Mouse (Mus musculus): ENCODE measurements around the gene Filip1. TPM values are rescaled to one million over a fixed set of nuclear protein-coding genes. Genes with fewer than 3 reads are reported as not detected.

Gene Filip1
- polyA plus RNA-seq, 2 experiments = 0.29 to 0.37 TPM

DNA sequence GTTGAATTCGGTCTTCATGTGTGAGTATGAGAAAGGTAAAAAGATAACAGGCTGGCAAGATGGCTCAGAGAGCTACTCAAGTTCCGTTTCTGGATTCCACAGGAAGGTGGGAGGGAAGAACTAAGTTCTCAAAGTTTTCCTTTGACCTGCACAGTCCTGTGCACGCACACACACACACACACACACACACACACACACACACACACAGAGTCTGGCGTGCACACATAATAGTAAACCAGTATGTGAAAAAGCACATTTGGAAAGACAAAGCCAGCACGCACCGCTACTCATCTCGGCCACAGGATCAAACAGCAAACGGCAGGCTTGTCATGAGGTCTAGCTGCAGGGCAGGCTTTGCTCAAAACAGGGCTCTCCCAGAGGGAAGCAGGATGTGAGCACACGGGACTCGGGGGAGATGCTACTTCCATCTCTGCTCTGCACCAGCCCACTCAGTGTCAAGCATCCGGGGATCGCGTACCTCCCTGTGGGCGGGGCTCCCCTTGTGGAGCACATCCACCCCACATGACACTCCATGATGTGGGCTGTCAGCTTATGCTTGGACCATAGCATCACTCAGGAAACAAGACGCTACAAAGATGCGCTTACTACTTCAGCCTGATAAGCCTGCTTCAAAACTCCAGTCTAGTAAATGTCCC, 50.9 kb downstream of the Filip1 start:
- Histone ChIP-seq H3K27me3 (ENCODE audit: control insufficient read depth, insufficient read depth, low read length) (no peaks in the 10 kb centered on the region), H3K4me3 (ENCODE audit: insufficient read depth in 1 of 2, low read depth in 2 of 2, low read length in 2 of 2) (no peak overlapping the region), H3K27ac (no peak overlapping the region), H3K4me1 (replicated peaks; ENCODE audit: control insufficient read depth in 2 of 2, insufficient read depth in 2 of 2, low read length in 1 of 2) (0 out of 4 replicates have a peak, but pooled peaks cover 0 to 2% of the 10 kb centered on the region in 2 experiments), H3K9ac (replicated peaks) (no peak overlapping the region), H3K36me3 (replicated peaks; ENCODE audit: control insufficient read depth, insufficient read depth, low read depth) (no peaks in the 10 kb centered on the region), H3K4me2 (ENCODE audit: low read depth) (no peak overlapping the region), H3K9me3 (ENCODE audit: control insufficient read depth, low read length) (no peaks in the 10 kb centered on the region)
- ATAC-seq (ENCODE audit: insufficient read depth) (no peak), DNase-seq (ENCODE audit: low read depth in 3 of 3, low spot score in 3 of 3) (no peak)
- WGBS (ENCODE audit: insufficient replicate concordance) = 50% methylated on average over 16 of the region's 16 CpGs
- TF ChIP-seq EP300 (IDR thresholded peaks at IDR 0.05; ENCODE audit: low read depth) = no peak
- TF ChIP-seq CTCF (IDR thresholded peaks at IDR 0.05; ENCODE audit: low read depth) = no peak

DNA sequence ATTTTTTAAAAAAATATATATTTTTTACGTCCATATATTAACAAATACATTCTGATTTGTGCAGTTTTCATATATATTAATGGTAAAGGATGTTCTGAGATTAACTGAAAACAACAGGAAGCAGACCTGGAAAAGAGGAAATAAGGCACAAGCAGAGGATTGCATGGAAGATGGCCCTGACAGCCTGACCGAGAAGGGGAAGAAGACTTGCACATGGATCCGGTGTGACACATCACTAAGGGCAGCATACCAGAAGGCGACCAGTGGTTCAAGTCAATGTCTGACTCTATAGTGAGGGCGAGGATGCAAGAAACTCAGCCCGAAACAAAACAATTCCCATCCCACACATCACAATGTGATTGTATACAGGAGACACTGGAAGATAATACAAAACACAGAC, 52.2 kb downstream of the Filip1 start:
- Histone ChIP-seq H3K9ac (replicated peaks) (no peak overlapping the region), H3K4me3 (ENCODE audit: insufficient read depth in 1 of 2, low read depth in 2 of 2, low read length in 2 of 2) (no peak overlapping the region), H3K4me1 (replicated peaks; ENCODE audit: control insufficient read depth in 2 of 2, insufficient read depth in 2 of 2, low read length in 1 of 2) (0 out of 4 replicates have a peak, but pooled peaks cover 0 to 2% of the 10 kb centered on the region in 2 experiments), H3K36me3 (replicated peaks; ENCODE audit: control insufficient read depth, insufficient read depth, low read depth) (no peaks in the 10 kb centered on the region), H3K27me3 (ENCODE audit: control insufficient read depth, insufficient read depth, low read length) (no peaks in the 10 kb centered on the region), H3K27ac (no peak overlapping the region), H3K4me2 (ENCODE audit: low read depth) (no peak overlapping the region), H3K9me3 (ENCODE audit: control insufficient read depth, low read length) (no peaks in the 10 kb centered on the region)
- WGBS (ENCODE audit: insufficient replicate concordance) = 35% methylated on average over 6 of the region's 6 CpGs
- no peak for TF ChIP-seq EP300 (IDR thresholded peaks at IDR 0.05; ENCODE audit: low read depth)
- no peak for TF ChIP-seq CTCF (IDR thresholded peaks at IDR 0.05; ENCODE audit: low read depth)
- ATAC-seq (ENCODE audit: insufficient read depth) = no peak
- no peak for DNase-seq (ENCODE audit: low read depth in 3 of 3, low spot score in 3 of 3)

DNA sequence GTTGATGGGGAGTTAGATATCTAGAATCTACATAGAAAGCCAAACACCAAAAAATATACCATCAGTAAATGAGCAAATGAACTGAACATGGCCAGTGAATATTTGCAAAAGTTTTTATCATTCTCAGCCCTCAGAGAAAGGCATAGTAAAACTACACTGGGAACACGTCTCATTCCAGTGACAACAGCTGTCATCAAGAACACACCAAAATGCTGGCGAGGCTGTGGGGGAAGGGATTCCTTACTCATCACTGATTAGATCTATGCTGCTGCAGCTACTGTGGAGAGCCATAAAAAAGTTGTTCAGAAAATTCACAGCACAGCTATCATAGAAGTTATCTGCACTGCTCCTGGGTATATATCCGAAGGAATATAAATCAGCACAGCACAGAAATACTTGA, 54.3 kb downstream of the Filip1 start:
- Histone ChIP-seq H3K9me3 (ENCODE audit: control insufficient read depth, low read length) (no peaks in the 10 kb centered on the region), H3K36me3 (replicated peaks; ENCODE audit: control insufficient read depth, insufficient read depth, low read depth) (no peaks in the 10 kb centered on the region), H3K27ac (no peak overlapping the region), H3K4me1 (replicated peaks; ENCODE audit: control insufficient read depth in 2 of 2, insufficient read depth in 2 of 2, low read length in 1 of 2) (0 out of 4 replicates have a peak, but pooled peaks cover 0 to 2% of the 10 kb centered on the region in 2 experiments), H3K27me3 (ENCODE audit: control insufficient read depth, insufficient read depth, low read length) (no peaks in the 10 kb centered on the region), H3K9ac (replicated peaks) (no peak overlapping the region), H3K4me2 (ENCODE audit: low read depth) (no peak overlapping the region), H3K4me3 (ENCODE audit: insufficient read depth in 1 of 2, low read depth in 2 of 2, low read length in 2 of 2) (no peak overlapping the region)
- 25% methylated on average over 3 of the region's 3 CpGs for WGBS (ENCODE audit: insufficient replicate concordance)
- no peak for ATAC-seq (ENCODE audit: insufficient read depth)
- no peak for DNase-seq (ENCODE audit: low read depth in 3 of 3, low spot score in 3 of 3)
- TF ChIP-seq CTCF (IDR thresholded peaks at IDR 0.05; ENCODE audit: low read depth) = no peak
- no peak for TF ChIP-seq EP300 (IDR thresholded peaks at IDR 0.05; ENCODE audit: low read depth)

DNA sequence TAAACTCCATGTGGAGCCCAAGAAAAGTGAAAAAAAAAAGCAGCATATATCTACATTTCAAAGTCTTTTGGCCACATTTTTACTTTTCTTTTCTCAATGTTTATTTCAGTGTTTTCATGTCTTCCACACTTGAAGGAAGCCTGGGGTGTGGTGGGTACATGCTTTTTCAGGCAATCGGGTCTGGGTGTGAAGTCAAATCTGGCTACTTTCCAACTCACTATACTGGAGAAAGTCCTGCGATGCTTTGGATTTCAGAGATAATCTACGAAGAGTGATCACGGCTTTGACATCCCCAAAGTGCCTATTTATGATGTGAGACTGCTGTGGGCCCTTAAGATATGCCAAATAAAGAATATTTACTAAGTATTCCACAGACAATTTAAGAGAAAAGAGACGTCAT, 57.7 kb downstream of the Filip1 start:
- Histone ChIP-seq H3K9ac (replicated peaks) (no peak overlapping the region), H3K36me3 (replicated peaks; ENCODE audit: control insufficient read depth, insufficient read depth, low read depth) (no peaks in the 10 kb centered on the region), H3K9me3 (ENCODE audit: control insufficient read depth, low read length) (no peaks in the 10 kb centered on the region), H3K4me1 (replicated peaks; ENCODE audit: control insufficient read depth in 2 of 2, insufficient read depth in 2 of 2, low read length in 1 of 2) (peaks cover 0 to 6% of the 10 kb centered on the region in 2 experiments; a peak in 1 of 4 replicates), H3K27me3 (ENCODE audit: control insufficient read depth, insufficient read depth, low read length) (no peaks in the 10 kb centered on the region), H3K4me2 (ENCODE audit: low read depth) (no peak overlapping the region), H3K4me3 (ENCODE audit: insufficient read depth in 1 of 2, low read depth in 2 of 2, low read length in 2 of 2) (no peak overlapping the region), H3K27ac (no peak overlapping the region)
- DNase-seq (ENCODE audit: low read depth in 3 of 3, low spot score in 3 of 3) = no peak
- WGBS (ENCODE audit: insufficient replicate concordance) = 67% methylated on average over 5 of the region's 5 CpGs
- ATAC-seq (ENCODE audit: insufficient read depth) = no peak
- no peak for TF ChIP-seq EP300 (IDR thresholded peaks at IDR 0.05; ENCODE audit: low read depth)
- TF ChIP-seq CTCF (IDR thresholded peaks at IDR 0.05; ENCODE audit: low read depth) = no peak

DNA sequence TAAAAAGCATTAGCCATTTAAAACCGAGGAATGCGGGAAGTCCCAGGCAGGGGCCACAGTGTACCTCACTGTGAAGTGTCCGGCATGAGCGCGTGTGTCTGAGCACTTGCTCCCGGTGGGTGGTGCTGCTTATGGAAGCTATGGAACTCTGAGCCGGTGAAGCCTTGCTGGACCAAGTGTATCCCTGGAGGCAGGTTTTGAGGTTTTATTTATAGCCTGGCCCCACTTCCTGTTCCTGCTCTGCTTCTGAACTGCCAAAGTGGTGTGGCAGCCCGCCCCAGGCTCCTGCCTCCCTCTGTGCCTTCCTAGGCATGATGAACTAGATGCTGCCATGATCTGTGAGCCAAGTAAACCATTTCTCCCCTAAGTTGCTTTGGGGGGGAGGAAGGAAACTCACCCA, 60.7 kb downstream of the Filip1 start:
- peaks cover 2 to 17% of the 10 kb centered on the region in 2 experiments; a peak in 3 of 4 replicates for H3K4me1 ChIP-seq (replicated peaks; ENCODE audit: control insufficient read depth in 2 of 2, insufficient read depth in 2 of 2, low read length in 1 of 2)
- no peaks in the 10 kb centered on the region for H3K9me3 ChIP-seq (ENCODE audit: control insufficient read depth, low read length)
- H3K27me3 ChIP-seq (ENCODE audit: control insufficient read depth, insufficient read depth, low read length) = no peaks in the 10 kb centered on the region
- no peak overlapping the region for H3K9ac ChIP-seq (replicated peaks)
- ATAC-seq (ENCODE audit: insufficient read depth) (no peak), DNase-seq (ENCODE audit: low read depth in 3 of 3, low spot score in 3 of 3) (no peak)
- no peak overlapping the region for H3K27ac ChIP-seq
- no peaks in the 10 kb centered on the region for H3K36me3 ChIP-seq (replicated peaks; ENCODE audit: control insufficient read depth, insufficient read depth, low read depth)
- TF ChIP-seq CTCF (IDR thresholded peaks at IDR 0.05; ENCODE audit: low read depth) (no peak), EP300 (IDR thresholded peaks at IDR 0.05; ENCODE audit: low read depth) (no peak)
- H3K4me3 ChIP-seq (ENCODE audit: insufficient read depth in 1 of 2, low read depth in 2 of 2, low read length in 2 of 2) = no peak overlapping the region
- 51% methylated on average over 8 of the region's 8 CpGs for WGBS (ENCODE audit: insufficient replicate concordance)
- H3K4me2 ChIP-seq (ENCODE audit: low read depth) = no peak overlapping the region
